Mouse (Mus musculus): Measurements from ENCODE around the gene Rab3ip.

Rab3ip gene

GRCm38 (mm10) chr10:116871329-116872015, 79.1 kb downstream of the Rab3ip start:
- DNase-seq (ENCODE audit: extremely low read depth, low read depth), result no peak

GRCm38 (mm10) chr10:116870819-116871218, 79.8 kb downstream of the Rab3ip start:
- no peak for DNase-seq (ENCODE audit: extremely low read depth, low read depth)
